Mouse (Mus musculus) limb, embryonic 14.5 days (tissue): ENCODE data around the gene Snai3. TPM values are rescaled to one million over a fixed set of nuclear protein-coding genes. Genes with fewer than 3 reads are reported as not detected.

Experiments
- ATAC-seq: fragments of 200-750 bp; cut with Nextera tagmentation; 2 replicates; pipeline ENCODE4 v1.8.0; 2017; ENCODE audit warnings: low read depth, moderate number of reproducible peaks, moderate TSS enrichment; ENCODE audit not compliant: low FRiP score
- DNase-seq: peaks from one replicate; pipeline ENCODE4 v3.0.0-alpha.2; 2015; ENCODE audit warnings: low spot score
- H3K27ac ChIP-seq: fragments of 300-500 bp; sonication (generic); replicated peaks from 2 replicates; pipeline ENCODE4 v1.5.1; 2014; ENCODE audit warnings: low read depth, mild to moderate bottlenecking, low read length, moderate library complexity, mixed read lengths
- H3K27me3 ChIP-seq: fragments of 300-500 bp; sonication (generic); 2 replicates; pipeline ENCODE4 v1.6.1; 2014; ENCODE audit warnings: low read length, mixed read lengths; ENCODE audit not compliant: control insufficient read depth, insufficient read depth
- H3K36me3 ChIP-seq: fragments of 300-500 bp; sonication (generic); 2 replicates; pipeline ENCODE4 v1.6.1; 2014; ENCODE audit warnings: mild to moderate bottlenecking, low read length, moderate library complexity, mixed read lengths; ENCODE audit not compliant: control insufficient read depth, insufficient read depth
- H3K4me1 ChIP-seq: fragments of 300-500 bp; sonication (generic); 2 replicates; pipeline ENCODE4 v1.6.1; 2014; ENCODE audit warnings: antibody characterized with exemption, low read length, mixed read lengths; ENCODE audit not compliant: control insufficient read depth, insufficient read depth
- H3K4me2 ChIP-seq: fragments of 300-500 bp; sonication (generic); replicated peaks from 2 replicates; pipeline ENCODE4 v1.6.1; 2014; ENCODE audit warnings: low read depth, mild to moderate bottlenecking, low read length, moderate library complexity; ENCODE audit not compliant: severe bottlenecking
- H3K4me3 ChIP-seq: fragments of 300-500 bp; sonication (generic); replicated peaks from 2 replicates; pipeline ENCODE4 v1.5.1; 2014; ENCODE audit warnings: low read length
- H3K9ac ChIP-seq: fragments of 300-500 bp; sonication (generic); 2 replicates; pipeline ENCODE4 v1.6.1; 2014; ENCODE audit warnings: mild to moderate bottlenecking, low read depth, low read length, moderate library complexity; ENCODE audit not compliant: severe bottlenecking
- H3K9me3 ChIP-seq: fragments of 300-500 bp; sonication (generic); 2 replicates; pipeline ENCODE4 v1.6.1; 2016; ENCODE audit warnings: low read length; ENCODE audit not compliant: control insufficient read depth
- POLR2A ChIP-seq: fragments of 200-500 bp; IDR thresholded peaks from 2 replicates; pipeline ENCODE4 v1.8.0; 2012; ENCODE audit warnings: inconsistent platforms, mild to moderate bottlenecking, moderate library complexity, borderline replicate concordance; ENCODE audit not compliant: insufficient read depth, insufficient read length; ENCODE audit errors: extremely low read depth
- WGBS: fragments of 180-500 bp; shearing (Covaris S2); extraction: QIAGEN DNeasy Blood & Tissue Kit; methylation state at CpG from one replicate; pipeline ENCODE4 v1.1.7; 2014; 5-methylcytosine and 5-hydroxymethylcytosine counted together
- microRNA-seq: library from miRNA; unstranded; fragments of <30 nt; microRNA quantifications from one replicate; pipeline ENCODE4, GENCODE M21; 2016
- polyA plus RNA-seq, 2 experiments: library from polyadenylated mRNA; depleted of rRNA in 1 of 2; stranded (reverse) in 1 of 2; unstranded in 1 of 2; fragments of >200 nt; fragmentation: Nextera tagmentation in 1 of 2; extraction: Ambion mirVana in 1 of 2; gene quantifications; 2 replicates each; pipeline versions ENCODE4 v1.2.1 to v1.2.3; 2012 to 2014

Snai3 gene
- polyA plus RNA-seq, 2 experiments, result 2.1 TPM

DNA sequence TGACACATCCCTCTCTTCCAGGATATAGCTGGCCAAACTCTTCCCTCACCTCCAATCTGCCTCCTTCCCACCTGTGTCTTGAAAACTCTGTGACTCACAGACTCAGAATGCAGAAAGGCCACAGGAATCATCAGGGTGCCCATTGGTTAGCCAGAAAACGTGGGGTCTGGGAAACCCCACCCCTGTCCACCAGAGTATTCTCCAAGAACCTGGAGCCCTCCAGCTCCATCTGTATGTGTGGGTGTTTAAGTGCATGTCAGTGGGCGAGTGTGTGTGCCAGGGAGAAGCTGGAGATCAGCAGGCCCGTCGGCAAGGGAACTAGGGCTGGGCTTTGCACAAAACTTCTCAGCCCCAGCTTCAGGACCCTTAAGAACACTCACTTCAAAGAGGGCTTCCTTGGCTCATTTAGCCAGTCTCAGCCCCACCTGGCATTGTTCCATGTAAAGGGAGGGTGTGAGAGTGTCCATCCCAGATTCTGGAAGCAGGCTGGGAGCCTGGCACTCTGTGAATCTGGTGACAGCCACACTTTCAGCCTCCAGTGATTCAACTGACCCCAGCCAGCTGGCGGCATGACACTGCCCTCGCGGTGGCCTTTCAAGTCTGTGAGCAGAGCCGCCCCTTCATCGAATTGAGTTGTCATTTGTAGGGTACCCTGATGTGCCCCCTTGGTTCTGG is 40.5 kb downstream of the Snai3 start:
- no peak overlapping the region for H3K4me2 ChIP-seq

DNA sequence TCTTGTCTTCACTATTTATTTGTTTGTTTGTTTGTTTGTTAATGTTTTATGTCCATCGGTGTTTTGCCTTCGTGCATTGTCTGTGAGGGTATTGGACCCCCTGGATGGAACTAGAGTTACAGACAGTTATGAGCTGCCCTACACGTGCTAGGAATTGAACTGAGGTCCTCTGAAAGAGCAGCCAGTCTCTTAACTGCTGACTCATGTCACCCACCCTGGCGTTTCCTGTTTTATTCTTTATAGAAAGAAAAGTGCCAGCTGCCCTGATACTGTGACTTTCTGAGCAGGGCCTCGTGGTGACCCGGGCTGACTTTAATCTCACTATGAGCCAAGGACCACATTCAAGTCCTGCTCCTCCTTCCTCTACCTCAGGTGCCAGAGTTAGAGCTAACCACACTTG is 45.0 kb downstream of the Snai3 start:
- H3K27ac ChIP-seq, result no peak overlapping the region
- peaks cover 85% of the 10 kb centered on the region for H3K36me3 ChIP-seq
- H3K9me3 ChIP-seq, result no peaks in the 10 kb centered on the region
- ATAC-seq (no peak), DNase-seq (no peak)
- no peaks in the 10 kb centered on the region for H3K4me1 ChIP-seq
- 88% methylated on average over 6 of the region's 6 CpGs for WGBS
- no peak overlapping the region for H3K4me3 ChIP-seq
- TF ChIP-seq POLR2A, result no peak
- H3K27me3 ChIP-seq, result no peaks in the 10 kb centered on the region
- no peak overlapping the region for H3K9ac ChIP-seq
- H3K4me2 ChIP-seq, result no peak overlapping the region

More for the DNA sequence above, 40.5 kb downstream of the Snai3 start:
- H3K36me3 ChIP-seq, result peaks cover 43% of the 10 kb centered on the region
- ATAC-seq (no peak), DNase-seq (no peak)
- H3K4me1 ChIP-seq, result no peaks in the 10 kb centered on the region
- H3K9me3 ChIP-seq, result no peaks in the 10 kb centered on the region
- no peak for TF ChIP-seq POLR2A
- no peaks in the 10 kb centered on the region for H3K27me3 ChIP-seq
- 74% methylated on average over 9 of the region's 9 CpGs for WGBS
- H3K27ac ChIP-seq, result no peak overlapping the region
- no peak overlapping the region for H3K4me3 ChIP-seq
- no peak overlapping the region for H3K9ac ChIP-seq

DNA sequence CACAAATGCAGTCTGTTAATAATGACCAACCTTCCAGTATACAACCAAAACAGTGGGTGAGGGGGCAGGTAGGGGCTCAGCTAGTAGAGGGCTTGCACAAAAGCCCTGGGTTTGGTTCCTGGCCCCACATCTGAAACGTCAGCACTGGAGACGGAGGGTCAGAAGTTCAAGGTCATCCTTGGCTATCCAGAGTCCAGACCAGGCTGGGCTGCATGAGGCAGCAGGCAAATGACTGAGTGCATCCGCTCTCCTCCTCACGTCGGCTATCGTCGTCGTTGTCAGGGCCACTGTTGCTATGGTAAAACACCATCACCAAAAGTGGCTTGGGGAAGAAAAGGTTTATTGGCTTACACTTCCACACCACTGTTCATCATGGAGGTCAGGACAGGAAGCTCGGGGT is 46.2 kb downstream of the Snai3 start:
- Histone ChIP-seq H3K36me3 (peaks cover 97% of the 10 kb centered on the region), H3K4me1 (no peaks in the 10 kb centered on the region), H3K27ac (no peak overlapping the region), H3K9ac (no peak overlapping the region), H3K4me2 (no peak overlapping the region), H3K9me3 (no peaks in the 10 kb centered on the region), H3K4me3 (no peak overlapping the region), H3K27me3 (no peaks in the 10 kb centered on the region)
- ATAC-seq (no peak), DNase-seq (no peak)
- TF ChIP-seq POLR2A, result no peak
- 92% methylated on average over 9 of the region's 9 CpGs for WGBS

DNA sequence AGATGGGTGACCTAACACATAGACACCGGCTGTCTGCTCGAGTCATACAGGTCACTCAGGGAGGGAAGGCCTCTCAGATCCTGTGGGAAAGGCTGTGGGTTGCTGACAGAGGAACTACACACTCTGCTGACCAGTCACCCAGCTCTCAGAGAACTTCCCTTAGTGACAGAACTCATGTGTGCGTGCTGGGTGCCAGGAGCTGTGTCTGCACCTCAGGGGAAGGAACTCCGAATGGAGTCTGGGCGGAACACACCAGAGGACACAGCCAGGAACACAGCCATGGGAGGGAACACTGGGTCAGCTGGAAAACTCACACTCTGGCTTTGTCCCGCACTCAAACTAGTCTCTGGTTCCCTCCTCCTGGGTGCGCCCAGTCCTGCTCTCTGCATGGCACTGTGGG is 52.9 kb downstream of the Snai3 start:
- no peak overlapping the region for H3K9ac ChIP-seq
- no peaks in the 10 kb centered on the region for H3K27me3 ChIP-seq
- no peaks in the 10 kb centered on the region for H3K4me1 ChIP-seq
- DNase-seq (no peak), ATAC-seq (no peak)
- no peak overlapping the region for H3K4me3 ChIP-seq
- 91% methylated on average over 7 of the region's 7 CpGs for WGBS
- no peaks in the 10 kb centered on the region for H3K9me3 ChIP-seq
- no peak overlapping the region for H3K27ac ChIP-seq
- no peak for TF ChIP-seq POLR2A
- peaks cover 99% of the 10 kb centered on the region for H3K36me3 ChIP-seq
- H3K4me2 ChIP-seq, result no peak overlapping the region

- H3K36me3 ChIP-seq, result peaks cover 99% of the 10 kb centered on the region
- no peak for DNase-seq
Measured at GRCm38 (mm10) chr8:122405146-122405805, 55.3 kb downstream of the Snai3 start.

More at GRCm38 (mm10) chr8:122405146-122405805, 55.3 kb downstream of the Snai3 start:
- Histone ChIP-seq H3K27me3 (no peaks in the 10 kb centered on the region), H3K27ac (no peak overlapping the region), H3K4me1 (no peaks in the 10 kb centered on the region), H3K9ac (no peak overlapping the region), H3K4me2 (no peak overlapping the region), H3K4me3 (no peak overlapping the region), H3K9me3 (no peaks in the 10 kb centered on the region)
- 89% methylated on average over 9 of the region's 9 CpGs for WGBS
- no peak for ATAC-seq
- no peak for TF ChIP-seq POLR2A

Small RNA genes lying within 50 kb of the gene (microRNA-seq; reads per million reads assigned to microRNA genes)
- not detected for gene Gm24366

Other genes starting within 250 kb of the Snai3 start
- 10.4 and 13.8 TPM in 2 replicates for gene Zfpm1, start 178.6 kb downstream of the Snai3 start, polyA plus RNA-seq (2012; rRNA removed)
- gene Zfpm1, start 178.6 kb downstream of the Snai3 start, polyA plus RNA-seq (2014; fragmentation: Nextera tagmentation; extraction: Ambion mirVana), result 1.9 and 2.1 TPM in 2 replicates
- 1.7 and 3.2 TPM in 2 replicates for gene Trhr2, start 100.0 kb downstream of the Snai3 start, polyA plus RNA-seq (2012; rRNA removed)
- gene Trhr2, start 100.0 kb downstream of the Snai3 start, polyA plus RNA-seq (2014; fragmentation: Nextera tagmentation; extraction: Ambion mirVana), result 0.25 TPM in 1 of 2 replicates, not detected in the other
- 50.9 and 58.1 TPM in 2 replicates for gene Zc3h18, start 84.1 kb downstream of the Snai3 start, polyA plus RNA-seq (2012; rRNA removed)
- 31.3 and 38.5 TPM in 2 replicates for gene Zc3h18, start 84.1 kb downstream of the Snai3 start, polyA plus RNA-seq (2014; fragmentation: Nextera tagmentation; extraction: Ambion mirVana)
- gene Il17c, start 38.7 kb downstream of the Snai3 start, polyA plus RNA-seq (2012; rRNA removed), result 0.49 and 0.92 TPM in 2 replicates
- gene Il17c, start 38.7 kb downstream of the Snai3 start, polyA plus RNA-seq (2014; fragmentation: Nextera tagmentation; extraction: Ambion mirVana), result not detected in 2 replicates
- gene Cyba, start 27.8 kb downstream of the Snai3 start, polyA plus RNA-seq (2012; rRNA removed), result 108 and 131 TPM in 2 replicates
- 183 and 188 TPM in 2 replicates for gene Cyba, start 27.8 kb downstream of the Snai3 start, polyA plus RNA-seq (2014; fragmentation: Nextera tagmentation; extraction: Ambion mirVana)
- 42.3 and 50.1 TPM in 2 replicates for gene Mvd, start 17.3 kb downstream of the Snai3 start, polyA plus RNA-seq (2012; rRNA removed)
- 30.9 and 38.2 TPM in 2 replicates for gene Mvd, start 17.3 kb downstream of the Snai3 start, polyA plus RNA-seq (2014; fragmentation: Nextera tagmentation; extraction: Ambion mirVana)
- 80.1 and 103 TPM in 2 replicates for gene Rnf166, start 15.3 kb upstream of the Snai3 start, polyA plus RNA-seq (2012; rRNA removed)
- 47.0 and 49.5 TPM in 2 replicates for gene Rnf166, start 15.3 kb upstream of the Snai3 start, polyA plus RNA-seq (2014; fragmentation: Nextera tagmentation; extraction: Ambion mirVana)
- gene Ctu2, start 15.4 kb upstream of the Snai3 start, polyA plus RNA-seq (2012; rRNA removed), result 57.1 and 59.5 TPM in 2 replicates
- gene Ctu2, start 15.4 kb upstream of the Snai3 start, polyA plus RNA-seq (2014; fragmentation: Nextera tagmentation; extraction: Ambion mirVana), result 49.5 and 64.3 TPM in 2 replicates
- gene Piezo1, start 90.6 kb upstream of the Snai3 start, polyA plus RNA-seq (2012; rRNA removed), result 93.3 and 120 TPM in 2 replicates
- 20.4 and 20.7 TPM in 2 replicates for gene Piezo1, start 90.6 kb upstream of the Snai3 start, polyA plus RNA-seq (2014; fragmentation: Nextera tagmentation; extraction: Ambion mirVana)
- 79.0 and 103 TPM in 2 replicates for gene Cdt1, start 107.3 kb upstream of the Snai3 start, polyA plus RNA-seq (2012; rRNA removed)
- gene Cdt1, start 107.3 kb upstream of the Snai3 start, polyA plus RNA-seq (2014; fragmentation: Nextera tagmentation; extraction: Ambion mirVana), result 34.0 and 34.2 TPM in 2 replicates
- 199 and 217 TPM in 2 replicates for gene Aprt, start 116.2 kb upstream of the Snai3 start, polyA plus RNA-seq (2012; rRNA removed)
- 348 and 382 TPM in 2 replicates for gene Aprt, start 116.2 kb upstream of the Snai3 start, polyA plus RNA-seq (2014; fragmentation: Nextera tagmentation; extraction: Ambion mirVana)
- 14.7 and 17.1 TPM in 2 replicates for gene Galns, start 150.7 kb upstream of the Snai3 start, polyA plus RNA-seq (2012; rRNA removed)
- 12.0 and 12.7 TPM in 2 replicates for gene Galns, start 150.7 kb upstream of the Snai3 start, polyA plus RNA-seq (2014; fragmentation: Nextera tagmentation; extraction: Ambion mirVana)
- gene Trappc2l, start 150.9 kb upstream of the Snai3 start, polyA plus RNA-seq (2012; rRNA removed), result 96.8 and 129 TPM in 2 replicates
- 70.2 and 70.5 TPM in 2 replicates for gene Trappc2l, start 150.9 kb upstream of the Snai3 start, polyA plus RNA-seq (2014; fragmentation: Nextera tagmentation; extraction: Ambion mirVana)
- gene Pabpn1l, start 162.0 kb upstream of the Snai3 start, polyA plus RNA-seq (2012; rRNA removed), result 0.05 TPM in 1 of 2 replicates, not detected in the other
- not detected in 2 replicates for gene Pabpn1l, start 162.0 kb upstream of the Snai3 start, polyA plus RNA-seq (2014; fragmentation: Nextera tagmentation; extraction: Ambion mirVana)
- gene Cbfa2t3, start 238.4 kb upstream of the Snai3 start, polyA plus RNA-seq (2012; rRNA removed), result 6.1 and 7.2 TPM in 2 replicates
- gene Cbfa2t3, start 238.4 kb upstream of the Snai3 start, polyA plus RNA-seq (2014; fragmentation: Nextera tagmentation; extraction: Ambion mirVana), result 6.0 and 6.1 TPM in 2 replicates